Comparison of ENCODE assay signal across 8 mouse cellular contexts in the genomic region with DNA sequence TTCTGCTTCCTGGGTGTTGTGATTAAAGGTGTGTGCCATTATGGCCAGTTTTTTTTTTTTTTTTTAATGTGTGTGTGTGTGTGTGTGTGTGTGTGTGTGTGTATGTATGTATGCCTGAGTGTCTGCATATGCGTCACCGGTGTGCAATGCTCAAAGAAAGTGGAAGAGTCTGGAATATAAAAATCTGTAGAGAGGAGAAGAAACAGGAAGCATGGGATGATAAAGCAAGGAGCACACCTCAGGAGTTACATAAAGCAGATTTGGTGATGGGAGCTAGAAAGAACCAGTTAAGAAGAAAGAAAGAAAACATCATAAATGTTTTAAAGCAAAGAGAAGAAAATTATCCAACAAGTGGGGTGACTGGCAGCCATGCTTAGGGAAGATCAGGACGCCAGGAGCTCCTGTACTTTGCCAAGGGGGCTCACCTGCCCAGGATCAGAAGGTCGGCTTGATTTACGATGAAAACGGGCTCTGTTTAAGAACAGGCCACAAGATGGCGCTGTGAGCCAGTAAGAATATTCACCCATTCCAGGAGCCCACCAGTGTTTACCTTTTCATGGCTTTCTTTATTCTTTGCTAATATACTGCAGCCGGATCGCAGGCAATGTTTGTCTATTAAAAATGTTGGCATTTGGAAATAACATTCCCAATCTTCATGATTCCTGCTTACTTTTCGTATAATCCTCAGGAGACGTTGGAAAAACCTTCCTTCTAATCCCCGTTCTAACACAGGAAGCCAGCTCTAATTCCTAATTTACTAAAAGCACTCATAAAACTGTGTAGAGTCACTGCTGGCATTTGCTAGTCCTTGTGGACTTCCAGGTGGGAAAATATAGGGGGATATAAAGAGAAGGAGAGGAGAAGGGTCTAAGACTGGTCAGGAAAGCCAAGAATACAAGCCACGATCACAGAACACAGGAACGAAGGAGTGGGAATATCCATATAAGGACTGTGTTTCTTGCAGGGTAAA.
DNase-seq lines count a peak whose midpoint lies in the region; ATAC-seq lines count a peak whose summit lies in the region.

No protein-coding gene starts in this region.

- DNase-seq in urinary bladder, postnatal 14 days (ENCODE audit: low spot score), result peak; percentile 54
- no peak for DNase-seq in urinary bladder, adult 2 months (ENCODE audit: low spot score)
- peak; percentile 82 to 87 for DNase-seq in cerebellum, postnatal 10 days
- peak; percentile 76 to 88 for DNase-seq in frontal cortex, postnatal 36 days (ENCODE audit: low spot score in 2 of 2)
- DNase-seq in kidney, adult 9 months, result peak; percentile 62
- DNase-seq in naive thymus-derived CD4-positive, alpha-beta T cell, adult 2 months (ENCODE audit: low read depth), result peak; percentile 42
- DNase-seq in thymus, postnatal 14 days, result peak; percentile 29

- H3K9me3 ChIP-seq in limb, embryonic 12.5 days, result no peaks in the 10 kb centered on the region

- no peak overlapping the region for H3K27ac ChIP-seq in limb, embryonic 12.5 days

- peak overlapping the region; percentile 40 for H3K4me2 ChIP-seq in limb, embryonic 12.5 days

- H3K4me1 ChIP-seq in limb, embryonic 12.5 days (replicated peaks), result peaks cover 3% of the 10 kb centered on the region; the same call in 1 of the 2 replicates

- peaks cover 4% of the 10 kb centered on the region; the same call in 1 of the 2 replicates for H3K27me3 ChIP-seq in limb, embryonic 12.5 days

- no peaks in the 10 kb centered on the region for H3K36me3 ChIP-seq in limb, embryonic 12.5 days

- no peak overlapping the region for H3K4me3 ChIP-seq in limb, embryonic 12.5 days (replicated peaks)

- H3K9ac ChIP-seq in limb, embryonic 12.5 days (replicated peaks), result no peak overlapping the region

- 17% methylated on average over 14 of the region's 14 CpGs for WGBS in limb, embryonic 12.5 days

- ATAC-seq in limb, embryonic 12.5 days (ENCODE audit: insufficient number of reproducible peaks, insufficient read depth, low FRiP score, low TSS enrichment, low read depth), result 0 out of 2 replicates have a peak, but pooled peaks have one; percentile 55
